Mouse (Mus musculus): Measurements from ENCODE around the gene Acot8. TPM values are rescaled to one million over a fixed set of nuclear protein-coding genes. Genes with fewer than 3 reads are reported as not detected.

Acot8 gene
- polyA plus RNA-seq, 1 experiment from 2014 or later: 19.8 TPM

DNA sequence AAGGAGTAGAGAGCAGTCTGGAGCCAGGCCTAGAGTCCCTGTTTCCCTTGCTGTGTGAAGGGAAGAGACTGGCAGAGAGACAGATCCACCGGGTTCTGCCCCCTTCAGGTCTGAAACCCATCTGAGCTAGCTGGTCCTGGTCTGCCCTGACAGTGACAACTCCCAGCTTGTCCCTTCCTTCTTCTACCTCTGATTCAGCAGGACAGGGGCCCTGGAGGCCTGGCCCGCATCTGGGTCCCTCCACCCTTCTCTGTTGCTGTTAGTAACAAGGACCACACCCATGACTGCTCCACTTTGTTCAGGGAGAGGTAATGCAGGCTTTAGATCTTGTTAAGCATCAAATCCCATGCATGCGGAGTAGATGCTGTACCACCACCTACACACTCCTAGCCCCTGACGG lies 16.3 kb downstream of the Acot8 start:
- Histone ChIP-seq H3K27me3 (ENCODE audit: control insufficient read depth, insufficient read depth, low read depth, low read length) (no peaks in the 10 kb centered on the region), H3K4me1 (ENCODE audit: control insufficient read depth, low read depth, low read length) (peaks cover 35% of the 10 kb centered on the region), H3K27ac (ENCODE audit: low read length) (no peak overlapping the region), H3K4me2 (ENCODE audit: low read depth, low read length) (peak overlapping the region; percentile 19), H3K9ac (ENCODE audit: low read depth, low read length) (no peak overlapping the region), H3K9me3 (replicated peaks; ENCODE audit: control insufficient read depth, low read length) (no peaks in the 10 kb centered on the region), H3K4me3 (ENCODE audit: low read depth, low read length) (no peak overlapping the region), H3K36me3 (ENCODE audit: control insufficient read depth, insufficient read depth) (peaks cover 17% of the 10 kb centered on the region)
- peak; percentile 33; the same call in 1 of the 2 replicates for ATAC-seq (ENCODE audit: low read depth)
- 60% methylated on average over 4 of the region's 4 CpGs for WGBS (ENCODE audit: insufficient replicate concordance)

DNA sequence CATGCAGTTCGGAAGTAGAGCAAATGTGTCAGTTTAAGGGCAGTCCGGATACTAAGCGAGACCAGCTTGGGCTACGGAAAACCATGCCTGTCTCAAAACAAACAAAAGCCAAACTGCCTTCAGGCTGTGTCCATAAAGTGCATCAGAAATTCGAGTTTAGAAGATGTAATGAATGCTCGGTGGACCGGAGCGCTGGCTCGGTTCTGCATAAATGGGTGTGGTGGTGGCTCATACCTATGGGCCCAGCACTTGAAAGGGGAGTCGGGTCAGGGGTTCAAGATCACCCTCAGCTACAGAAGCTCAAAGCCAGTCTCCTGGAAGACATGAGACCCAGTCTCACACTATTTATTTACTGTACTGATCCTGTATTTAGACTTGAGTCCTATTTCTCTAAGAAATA lies 16.9 kb downstream of the Acot8 start:
- no peak overlapping the region for H3K4me2 ChIP-seq (ENCODE audit: low read depth, low read length)
- no peaks in the 10 kb centered on the region for H3K27me3 ChIP-seq (ENCODE audit: control insufficient read depth, insufficient read depth, low read depth, low read length)
- H3K4me3 ChIP-seq (ENCODE audit: low read depth, low read length): no peak overlapping the region
- peaks cover 35% of the 10 kb centered on the region for H3K4me1 ChIP-seq (ENCODE audit: control insufficient read depth, low read depth, low read length)
- no peak overlapping the region for H3K27ac ChIP-seq (ENCODE audit: low read length)
- H3K9ac ChIP-seq (ENCODE audit: low read depth, low read length): no peak overlapping the region
- ATAC-seq (ENCODE audit: low read depth): no peak
- 81% methylated on average over 10 of the region's 10 CpGs for WGBS (ENCODE audit: insufficient replicate concordance)
- H3K9me3 ChIP-seq (replicated peaks; ENCODE audit: control insufficient read depth, low read length): no peaks in the 10 kb centered on the region
- peaks cover 15% of the 10 kb centered on the region for H3K36me3 ChIP-seq (ENCODE audit: control insufficient read depth, insufficient read depth)

DNA sequence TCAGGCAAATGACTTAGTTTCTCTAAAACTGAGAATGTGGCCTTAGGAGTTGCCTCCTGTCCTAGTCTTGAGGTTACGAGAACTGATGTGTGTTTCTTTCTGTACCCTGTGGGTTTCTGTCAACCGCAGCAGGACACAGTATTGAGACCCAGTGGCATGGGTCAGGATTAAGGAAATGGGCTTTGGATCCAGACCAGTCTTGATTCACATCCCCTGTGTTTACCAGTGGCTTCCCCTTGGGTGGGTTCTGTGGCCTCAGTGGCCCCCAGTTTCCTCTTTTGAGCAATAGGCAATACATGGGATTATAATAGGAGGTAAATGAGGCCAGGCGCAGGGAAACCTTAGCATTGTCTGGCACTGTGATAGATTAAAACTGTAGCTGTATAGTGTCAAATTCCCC lies 17.6 kb downstream of the Acot8 start:
- no peaks in the 10 kb centered on the region for H3K9me3 ChIP-seq (replicated peaks; ENCODE audit: control insufficient read depth, low read length)
- H3K27me3 ChIP-seq (ENCODE audit: control insufficient read depth, insufficient read depth, low read depth, low read length): no peaks in the 10 kb centered on the region
- H3K9ac ChIP-seq (ENCODE audit: low read depth, low read length): 0 out of 2 replicates have a peak overlapping the region, but pooled peaks have one; percentile 18
- H3K4me3 ChIP-seq (ENCODE audit: low read depth, low read length): peak overlapping the region; percentile 71
- ATAC-seq (ENCODE audit: low read depth): no peak
- 66% methylated on average over 3 of the region's 3 CpGs for WGBS (ENCODE audit: insufficient replicate concordance)
- peaks cover 35% of the 10 kb centered on the region for H3K4me1 ChIP-seq (ENCODE audit: control insufficient read depth, low read depth, low read length)
- H3K27ac ChIP-seq (ENCODE audit: low read length): no peak overlapping the region
- H3K36me3 ChIP-seq (ENCODE audit: control insufficient read depth, insufficient read depth): peaks cover 8% of the 10 kb centered on the region
- H3K4me2 ChIP-seq (ENCODE audit: low read depth, low read length): peak overlapping the region; percentile 98

DNA sequence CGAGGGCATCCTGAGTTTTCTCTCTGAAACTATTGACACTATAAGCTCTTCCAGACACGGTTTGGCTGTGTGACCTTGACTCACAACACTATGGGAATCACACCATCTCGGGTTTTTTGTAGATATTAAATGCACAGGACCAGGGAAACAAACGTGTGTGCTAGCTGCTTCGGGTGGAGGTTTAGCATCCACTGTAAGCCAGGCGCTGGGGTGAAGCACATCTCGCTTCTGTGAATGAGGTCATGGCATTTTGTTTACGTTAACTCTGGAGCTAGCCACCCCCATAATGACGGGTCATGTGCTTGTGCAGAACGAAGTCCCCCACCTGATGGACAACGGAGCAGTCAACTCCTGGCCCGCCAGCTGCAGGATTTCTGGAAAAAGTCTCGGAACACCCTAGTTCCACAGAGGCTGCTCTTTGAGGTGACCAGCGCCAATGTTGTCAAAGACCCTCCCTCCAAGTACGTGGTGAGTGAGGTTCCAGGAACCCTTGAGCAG lies 18.2 kb downstream of the Acot8 start:
- 15% methylated on average over 15 of the region's 15 CpGs for WGBS (ENCODE audit: insufficient replicate concordance)
- peak overlapping the region; percentile 71 for H3K4me3 ChIP-seq (ENCODE audit: low read depth, low read length)

DNA sequence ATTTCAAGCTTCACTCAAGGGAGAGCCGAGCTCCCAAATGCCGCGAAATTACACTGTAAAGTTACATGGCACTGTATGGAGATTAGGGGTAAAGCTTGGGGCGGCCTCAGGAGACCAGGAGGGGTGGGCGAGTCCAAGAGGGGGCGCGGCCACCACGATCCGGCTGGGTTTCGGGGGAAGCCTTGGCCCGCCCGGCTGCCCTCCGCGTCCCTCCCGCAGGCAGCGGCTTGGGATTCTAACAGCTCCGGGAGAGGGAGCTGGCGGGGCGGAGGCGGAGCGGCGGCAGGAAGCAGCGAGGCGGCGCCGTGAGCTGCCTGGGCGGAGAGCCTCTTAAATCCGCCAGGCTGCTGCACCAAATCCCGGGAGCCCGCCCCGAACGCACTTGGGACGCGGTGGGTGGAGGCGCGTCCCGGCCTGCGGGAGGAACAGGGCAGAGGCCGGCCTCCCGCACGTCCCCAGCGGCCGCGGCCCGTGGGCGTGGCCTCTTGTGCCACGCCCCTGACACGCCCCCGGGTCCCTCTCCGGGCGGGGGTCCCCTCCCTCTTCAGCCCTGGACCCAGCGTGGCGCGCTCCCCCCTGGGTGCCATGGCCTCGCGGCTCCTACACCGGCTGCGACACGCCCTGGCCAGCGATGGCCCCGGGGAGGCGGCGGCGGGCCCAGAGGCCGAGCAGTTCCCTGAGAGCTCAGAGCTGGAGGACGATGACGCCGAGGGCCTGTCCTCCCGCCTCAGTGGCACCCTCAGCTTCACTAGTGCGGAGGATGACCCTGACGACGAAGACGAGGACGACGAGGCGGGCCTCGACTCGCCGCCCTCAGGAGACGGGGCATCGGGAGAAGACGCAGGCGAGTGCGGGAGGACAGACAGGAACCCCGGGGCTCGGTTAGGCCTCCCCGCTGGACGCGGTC lies 18.9 kb downstream of the Acot8 start, which contains the start of gene Snx21:
Snx21 (plus strand) TSS at position 343 of the 907 bp plus-strand sequence.
- Histone ChIP-seq H3K4me1 (ENCODE audit: control insufficient read depth, low read depth, low read length) (peaks cover 35% of the 10 kb centered on the region), H3K36me3 (ENCODE audit: control insufficient read depth, insufficient read depth) (0 out of 2 replicates have a peak, but pooled peaks cover 4% of the 10 kb centered on the region), H3K4me2 (ENCODE audit: low read depth, low read length) (peak within 1 kb of the TSS; percentile 98), H3K4me3 (ENCODE audit: low read depth, low read length) (peak within 1 kb of the TSS; percentile 71), H3K9me3 (replicated peaks; ENCODE audit: control insufficient read depth, low read length) (no peaks in the 10 kb centered on the region), H3K27me3 (ENCODE audit: control insufficient read depth, insufficient read depth, low read depth, low read length) (no peaks in the 10 kb centered on the region), H3K9ac (ENCODE audit: low read depth, low read length) (peak within 1 kb of the TSS; percentile 77), H3K27ac (ENCODE audit: low read length) (peak within 1 kb of the TSS; percentile 88)
- ATAC-seq (ENCODE audit: low read depth): peak; percentile 90
- under 1% methylated on average over 85 of the region's 89 CpGs for WGBS (ENCODE audit: insufficient replicate concordance)

More for the DNA sequence above, 18.2 kb downstream of the Acot8 start:
- peak overlapping the region; percentile 77 for H3K9ac ChIP-seq (ENCODE audit: low read depth, low read length)
- peak overlapping the region; percentile 98 for H3K4me2 ChIP-seq (ENCODE audit: low read depth, low read length)
- no peaks in the 10 kb centered on the region for H3K9me3 ChIP-seq (replicated peaks; ENCODE audit: control insufficient read depth, low read length)
- H3K36me3 ChIP-seq (ENCODE audit: control insufficient read depth, insufficient read depth): 0 out of 2 replicates have a peak, but pooled peaks cover 4% of the 10 kb centered on the region
- no peaks in the 10 kb centered on the region for H3K27me3 ChIP-seq (ENCODE audit: control insufficient read depth, insufficient read depth, low read depth, low read length)
- H3K27ac ChIP-seq (ENCODE audit: low read length): peak overlapping the region; percentile 88
- H3K4me1 ChIP-seq (ENCODE audit: control insufficient read depth, low read depth, low read length): peaks cover 35% of the 10 kb centered on the region
- 0 out of 2 replicates have a peak, but pooled peaks have one; percentile 5 for ATAC-seq (ENCODE audit: low read depth)

DNA sequence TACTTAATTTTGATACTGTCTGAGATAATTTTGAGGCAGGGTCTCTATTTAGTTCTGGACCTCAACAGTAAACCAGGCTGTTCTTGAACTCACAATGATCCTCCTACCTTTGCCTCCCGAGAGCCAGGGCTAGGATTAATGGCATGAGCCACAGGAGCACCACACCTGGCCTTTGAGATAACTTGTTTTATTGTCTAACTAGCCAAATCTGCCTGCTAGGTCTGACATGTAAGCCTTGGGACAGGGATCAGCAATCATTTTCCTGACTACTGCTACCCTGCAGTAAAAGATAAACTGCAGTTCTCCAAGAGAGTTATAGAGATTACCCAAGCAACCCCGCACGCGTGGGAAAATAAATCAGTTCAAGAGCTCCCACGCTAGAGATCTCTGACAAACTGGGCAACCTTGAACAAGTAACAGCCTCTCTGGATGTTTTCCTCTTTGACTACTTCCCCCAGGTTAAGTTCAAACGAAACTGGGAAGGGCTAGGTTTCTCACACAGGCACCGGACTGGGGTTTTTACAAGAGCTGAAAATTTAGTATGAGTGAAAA lies 19.7 kb downstream of the Acot8 start:
- Histone ChIP-seq H3K27me3 (ENCODE audit: control insufficient read depth, insufficient read depth, low read depth, low read length) (no peaks in the 10 kb centered on the region; the same call in 1 of the 2 replicates), H3K27ac (ENCODE audit: low read length) (peak overlapping the region; percentile 88), H3K4me2 (ENCODE audit: low read depth, low read length) (peak overlapping the region; percentile 98), H3K36me3 (ENCODE audit: control insufficient read depth, insufficient read depth) (0 out of 2 replicates have a peak, but pooled peaks cover 4% of the 10 kb centered on the region), H3K4me1 (ENCODE audit: control insufficient read depth, low read depth, low read length) (peaks cover 32% of the 10 kb centered on the region), H3K9me3 (replicated peaks; ENCODE audit: control insufficient read depth, low read length) (no peaks in the 10 kb centered on the region), H3K9ac (ENCODE audit: low read depth, low read length) (peak overlapping the region; percentile 77), H3K4me3 (ENCODE audit: low read depth, low read length) (peak overlapping the region; percentile 71)
- ATAC-seq (ENCODE audit: low read depth): no peak
- WGBS (ENCODE audit: insufficient replicate concordance): 3% methylated on average over 7 of the region's 7 CpGs

DNA sequence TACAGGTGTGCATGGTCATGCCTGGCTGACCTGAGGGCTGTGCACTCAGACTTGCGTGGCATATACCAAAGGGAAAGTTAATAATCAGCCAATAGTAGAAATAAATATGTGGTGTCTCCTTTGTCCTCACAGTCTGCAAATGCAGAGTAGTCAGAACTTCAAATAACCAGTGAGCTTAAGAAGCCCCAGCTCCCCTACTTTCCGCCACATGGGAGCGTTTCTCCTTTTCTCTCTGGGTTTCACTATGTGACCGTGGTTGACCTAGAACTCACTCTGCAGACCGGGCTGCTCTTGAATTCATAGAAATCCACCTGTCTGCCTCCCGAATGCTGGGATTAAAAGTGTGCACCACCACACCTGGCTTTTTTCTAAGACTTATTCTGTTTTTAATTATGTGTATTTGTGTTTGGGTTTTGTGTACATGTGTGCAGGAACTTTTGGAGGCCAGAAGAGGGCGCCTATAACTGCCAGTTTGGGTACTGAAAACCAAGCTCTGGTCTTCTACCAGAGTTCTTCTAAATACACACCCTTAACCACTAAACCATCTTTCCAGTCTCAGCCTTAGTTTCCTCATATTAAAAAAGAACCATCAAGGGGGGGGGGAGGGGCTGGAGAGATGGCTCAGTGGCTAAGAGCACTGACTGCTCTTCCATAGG lies 20.6 kb downstream of the Acot8 start:
- no peak overlapping the region for H3K9ac ChIP-seq (ENCODE audit: low read depth, low read length)
- H3K9me3 ChIP-seq (replicated peaks; ENCODE audit: control insufficient read depth, low read length): no peaks in the 10 kb centered on the region
- 62% methylated on average over 7 of the region's 7 CpGs for WGBS (ENCODE audit: insufficient replicate concordance)
- no peak overlapping the region for H3K4me3 ChIP-seq (ENCODE audit: low read depth, low read length)
- H3K27me3 ChIP-seq (ENCODE audit: control insufficient read depth, insufficient read depth, low read depth, low read length): peaks cover 4% of the 10 kb centered on the region
- H3K4me1 ChIP-seq (ENCODE audit: control insufficient read depth, low read depth, low read length): peaks cover 32% of the 10 kb centered on the region
- H3K36me3 ChIP-seq (ENCODE audit: control insufficient read depth, insufficient read depth): no peaks in the 10 kb centered on the region
- no peak overlapping the region for H3K4me2 ChIP-seq (ENCODE audit: low read depth, low read length)
- no peak for ATAC-seq (ENCODE audit: low read depth)
- H3K27ac ChIP-seq (ENCODE audit: low read length): no peak overlapping the region

DNA sequence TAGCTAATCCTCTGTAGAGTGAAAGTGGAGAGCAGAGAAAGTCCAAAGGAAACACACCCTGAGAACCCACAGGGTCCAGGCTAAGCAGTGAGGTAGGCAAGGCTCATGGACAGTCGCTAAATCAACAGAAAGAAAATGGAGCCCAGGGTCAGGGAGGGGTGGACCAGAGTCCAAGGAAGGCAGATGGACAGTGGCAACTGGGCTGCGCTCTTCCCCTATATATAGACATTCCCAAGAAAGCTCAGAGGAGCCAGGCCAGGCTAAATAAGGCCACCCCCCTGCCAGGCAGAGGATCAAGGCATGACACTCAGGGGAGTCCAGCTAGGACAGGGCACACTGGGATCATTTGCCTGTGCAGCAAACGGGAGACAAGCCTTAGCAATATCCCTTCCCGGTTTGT lies 22.8 kb downstream of the Acot8 start:
- no peak overlapping the region for H3K4me3 ChIP-seq (ENCODE audit: low read depth, low read length)
- no peak for ATAC-seq (ENCODE audit: low read depth)
- no peak overlapping the region for H3K27ac ChIP-seq (ENCODE audit: low read length)
- peaks cover 4% of the 10 kb centered on the region for H3K27me3 ChIP-seq (ENCODE audit: control insufficient read depth, insufficient read depth, low read depth, low read length)
- WGBS (ENCODE audit: insufficient replicate concordance): 61% methylated on average over 4 of the region's 4 CpGs
- H3K9me3 ChIP-seq (replicated peaks; ENCODE audit: control insufficient read depth, low read length): no peaks in the 10 kb centered on the region
- no peak overlapping the region for H3K4me2 ChIP-seq (ENCODE audit: low read depth, low read length)
- H3K9ac ChIP-seq (ENCODE audit: low read depth, low read length): no peak overlapping the region
- no peaks in the 10 kb centered on the region for H3K36me3 ChIP-seq (ENCODE audit: control insufficient read depth, insufficient read depth)
- H3K4me1 ChIP-seq (ENCODE audit: control insufficient read depth, low read depth, low read length): peaks cover 19% of the 10 kb centered on the region

Data from liver, embryonic 16.5 days (tissue).